Mouse (Mus musculus): ENCODE results near the gene Rhox4a2.
"Not testable (repeated sequence)": the region's sequence is repeated elsewhere in the genome, so short reads cannot be mapped to it uniquely, and the experiment has no call there.

Gene Rhox4a2

GRCm38 (mm10) chrX:37390548-37390947, at the start of gene Rhox4a2:
Gene Rhox4a2, plus strand, starts transcription at chrX:37390848.
- DNase-seq (ENCODE audit: extremely low spot score, low spot score), result not testable (repeated sequence)

- DNase-seq (ENCODE audit: extremely low spot score, low spot score), result not testable (repeated sequence)
Observed at GRCm38 (mm10) chrX:37379728-37380127, 10.9 kb upstream of the Rhox4a2 start, which contains the start of gene Rhox3a2. Gene Rhox3a2, plus strand, starts transcription at chrX:37380028.

GRCm38 (mm10) chrX:37411767-37412166, 21.1 kb downstream of the Rhox4a2 start, which contains the start of gene Rhox2b:
Gene Rhox2b, plus strand, starts transcription at chrX:37412067.
- DNase-seq (ENCODE audit: extremely low spot score, low spot score), result not testable (repeated sequence)

GRCm38 (mm10) chrX:37432194-37432593, 41.5 kb downstream of the Rhox4a2 start, which contains the start of gene Rhox4b:
Gene Rhox4b, plus strand, starts transcription at chrX:37432494.
- not testable (repeated sequence) for DNase-seq (ENCODE audit: extremely low spot score, low spot score)
